Mouse (Mus musculus) adrenal gland, adult 8-10 months (tissue): ENCODE results near the gene Slc25a19. TPM values are rescaled to one million over a fixed set of nuclear protein-coding genes. Genes with fewer than 3 reads are reported as not detected.

Source experiments
- DNase-seq: peaks from one replicate; pipeline ENCODE4 v3.0.0; 2022
- total RNA-seq, 4 experiments: library from RNA; stranded (reverse); gene quantifications; 2 replicates each; pipeline ENCODE4 v1.2.4; 2022

The Slc25a19 gene
- total RNA-seq, 4 experiments from 2014 or later = 59.5 to 94.1 (median 91.2) TPM

GRCm38 (mm10) chr11:115618001-115618400 is 10.1 kb downstream of the Slc25a19 start:
- DNase-seq = no peak

- DNase-seq = peak; percentile 81
Observed at GRCm38 (mm10) chr11:115616893-115617292, 11.2 kb downstream of the Slc25a19 start.

- DNase-seq = no peak
Observed at GRCm38 (mm10) chr11:115616371-115616770, 11.7 kb downstream of the Slc25a19 start.

GRCm38 (mm10) chr11:115615875-115616274 is 12.2 kb downstream of the Slc25a19 start:
- peak; percentile 79 for DNase-seq

- peak; percentile 71 for DNase-seq
Observed at GRCm38 (mm10) chr11:115615108-115615825, 12.8 kb downstream of the Slc25a19 start.

- DNase-seq = no peak
Observed at GRCm38 (mm10) chr11:115614346-115615107, 13.6 kb downstream of the Slc25a19 start.

GRCm38 (mm10) chr11:115613138-115613945 is 14.8 kb downstream of the Slc25a19 start:
- DNase-seq = no peak

GRCm38 (mm10) chr11:115612410-115613137 is 15.5 kb downstream of the Slc25a19 start, which contains the start of gene Mif4gd:
Gene Mif4gd, minus strand, starts transcription at chr11:115612969.
- peak; percentile 92 for DNase-seq

GRCm38 (mm10) chr11:115612059-115612409 is 16.1 kb downstream of the Slc25a19 start:
- peak; percentile 87 for DNase-seq

- no peak for DNase-seq
Observed at GRCm38 (mm10) chr11:115611173-115611572, 16.9 kb downstream of the Slc25a19 start.

- no peak for DNase-seq
Observed at GRCm38 (mm10) chr11:115609576-115609975, 18.5 kb downstream of the Slc25a19 start.

- no peak for DNase-seq
Observed at GRCm38 (mm10) chr11:115608421-115609399, 19.4 kb downstream of the Slc25a19 start.

GRCm38 (mm10) chr11:115606733-115607132 is 21.4 kb downstream of the Slc25a19 start:
- no peak for DNase-seq

- no peak for DNase-seq
Observed at GRCm38 (mm10) chr11:115604304-115604696, 23.8 kb downstream of the Slc25a19 start.

- peak; percentile 88 for DNase-seq
Observed at GRCm38 (mm10) chr11:115603476-115604303, 24.4 kb downstream of the Slc25a19 start, which contains the start of the genes Mrps7 and Gga3. Gene Mrps7, plus strand, starts transcription at chr11:115603925. Gene Gga3, minus strand, starts transcription at chr11:115604051.

GRCm38 (mm10) chr11:115603128-115603475 is 25.0 kb downstream of the Slc25a19 start:
- no peak for DNase-seq

- DNase-seq = no peak
Observed at GRCm38 (mm10) chr11:115601174-115601573, 26.9 kb downstream of the Slc25a19 start.

- DNase-seq = no peak
Observed at GRCm38 (mm10) chr11:115600743-115601142, 27.4 kb downstream of the Slc25a19 start.

- no peak for DNase-seq
Observed at GRCm38 (mm10) chr11:115599722-115600121, 28.4 kb downstream of the Slc25a19 start.

GRCm38 (mm10) chr11:115598309-115598708 is 29.8 kb downstream of the Slc25a19 start:
- DNase-seq = no peak
